ENCODE assay signal across 26 mouse cellular contexts in the genomic region with DNA sequence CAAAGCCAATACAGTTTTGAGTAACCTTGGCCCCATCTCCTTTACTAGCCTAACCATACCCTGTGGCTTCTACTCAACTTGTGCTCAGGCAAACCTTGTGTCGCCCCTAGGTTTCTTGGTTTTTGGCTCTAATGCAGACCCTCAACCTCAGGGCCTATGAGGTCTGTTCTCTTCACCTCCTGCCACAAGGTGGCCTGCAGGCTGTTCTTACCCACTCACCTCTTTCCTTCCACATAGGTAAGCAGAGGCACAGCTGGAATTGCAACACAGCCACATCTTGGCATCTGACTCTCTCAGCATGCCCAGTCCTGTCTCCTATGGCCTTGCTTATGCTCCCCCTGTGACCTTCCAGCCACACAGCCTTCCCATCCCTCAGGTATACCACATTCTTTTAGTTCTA.
"Had no signal": no experiment of that assay in that cellular context is flagged by ENCODE, and none has a peak within 500 bp of the region (broad histone marks: within the 10 kb centered on the region; RNA-seq: fewer than 3 reads in every experiment).

No protein-coding gene starts in this region.

- H3K9me3 ChIP-seq: heart, embryonic 13.5 days; heart, embryonic 15.5 days; hindbrain, embryonic 10.5 days; hindbrain, embryonic 12.5 days; intestine, embryonic 15.5 days; limb, embryonic 10.5 days; limb, embryonic 12.5 days; liver, embryonic 13.5 days had no signal

- H3K9ac ChIP-seq: heart, embryonic 13.5 days; heart, embryonic 15.5 days; hindbrain, embryonic 12.5 days; hindbrain, embryonic 14.5 days; intestine, embryonic 15.5 days; limb, embryonic 12.5 days; liver, embryonic 13.5 days had no signal

- H3K4me2 ChIP-seq: heart, embryonic 11.5 days; heart, embryonic 13.5 days; heart, embryonic 15.5 days; hindbrain, embryonic 12.5 days; hindbrain, embryonic 14.5 days; intestine, embryonic 15.5 days; limb, embryonic 12.5 days; liver, embryonic 11.5 days; liver, embryonic 13.5 days had no signal

- H3K27ac ChIP-seq: heart, adult 2 months; heart, embryonic 13.5 days; heart, embryonic 15.5 days; hindbrain, embryonic 10.5 days; hindbrain, embryonic 12.5 days; hindbrain, embryonic 14.5 days; intestine, embryonic 15.5 days; layer of hippocampus, adult 2 months; left cerebral cortex, adult 2 months; limb, embryonic 10.5 days; limb, embryonic 12.5 days; liver, embryonic 13.5 days had no signal

- DNase-seq: gastrocnemius, postnatal 10 days; gastrocnemius, postnatal 25 days; heart, adult 2 months; heart, postnatal 14 days; heart, postnatal 4 days; kidney, adult 18-20 months; kidney, adult 8-10 months; kidney, postnatal 10 days; kidney, postnatal 25 days; kidney, postnatal 4 days; liver; liver, embryonic 13.5 days had no signal

- H3K4me1 ChIP-seq: heart, embryonic 15.5 days; hindbrain, embryonic 10.5 days; hindbrain, embryonic 12.5 days; intestine, embryonic 15.5 days; liver, embryonic 13.5 days had no signal

- H3K4me3 ChIP-seq: heart, adult 2 months; heart, embryonic 13.5 days; heart, embryonic 15.5 days; hindbrain, embryonic 10.5 days; hindbrain, embryonic 12.5 days; intestine, embryonic 15.5 days; layer of hippocampus, adult 2 months; left cerebral cortex, adult 2 months; limb, embryonic 10.5 days; limb, embryonic 12.5 days; liver, embryonic 13.5 days had no signal

- H3K36me3 ChIP-seq: heart, embryonic 13.5 days; heart, embryonic 15.5 days; hindbrain, embryonic 10.5 days; hindbrain, embryonic 12.5 days; intestine, embryonic 15.5 days; limb, embryonic 10.5 days; limb, embryonic 12.5 days; liver, embryonic 13.5 days had no signal

- H3K27me3 ChIP-seq: heart, embryonic 13.5 days; heart, embryonic 15.5 days; hindbrain, embryonic 12.5 days; intestine, embryonic 15.5 days; limb, embryonic 12.5 days; liver, embryonic 13.5 days had no signal

- ATAC-seq: hindbrain, embryonic 16.5 days; inflammation-experienced regulatory T-cells, adult 6 months; intestine, embryonic 15.5 days had no signal
